In genomic region chr9:105617274-105617673, GRCm38 (mm10) we compare ENCODE assay signal across 8 mouse cellular contexts. TPM values are rescaled to one million over a fixed set of nuclear protein-coding genes. Genes with fewer than 3 reads are reported as not detected.
DNase-seq lines count a peak whose midpoint lies in the region; TF ChIP-seq lines count a peak whose summit lies in the region.
"Not testable (repeated sequence)": the region's sequence is repeated elsewhere in the genome, so short reads cannot be mapped to it uniquely, and the experiment has no call there.

No protein-coding gene starts in this region.

- in situ Hi-C loops in ES-E14 (cut with MboI; ENCODE audit: low sequenced_read_pairs in 2 of 2, unreplicated experiment in 2 of 2), result not testable (repeated sequence)

- not testable (repeated sequence) for H3K27ac ChIP-seq in ES-E14 (ENCODE audit: insufficient read depth, low read depth, low read length, poor library complexity, severe bottlenecking)

- intact Hi-C loops in left cerebral cortex, postnatal 10 days (cut with DNase I), result loop anchor here (5.0 kb wide), 1 partner anchor 120 kb away; no protein-coding TSS in a partner anchor

- not testable (repeated sequence) for H3K36me3 ChIP-seq in ES-E14 (ENCODE audit: control insufficient read depth, insufficient read depth, low read length, poor library complexity, severe bottlenecking); megakaryocyte, embryonic 14.5 days (replicated peaks; ENCODE audit: low read length)

- not testable (repeated sequence) for H3K9ac ChIP-seq in ES-E14 (ENCODE audit: insufficient read depth, low read depth, low read length, poor library complexity, severe bottlenecking)

- H3K4me1 ChIP-seq in ES-E14 (ENCODE audit: control insufficient read depth in 2 of 2, insufficient read depth in 2 of 2, low read length in 2 of 2, poor library complexity in 1 of 2), result not testable (repeated sequence)
- H3K4me1 ChIP-seq in megakaryocyte, embryonic 14.5 days, result peaks cover 50% of the 10 kb centered on the region

- peak; percentile 37 for DNase-seq in ES-E14 (ENCODE audit: low read depth, low spot score)
- peak; percentile 81 for DNase-seq in brain, adult 2 months (ENCODE audit: low read depth, low spot score)
- DNase-seq in embryo, embryonic 11.5 days (ENCODE audit: low read depth, low spot score), result peak; percentile 50
- peak; percentile 9 for DNase-seq in gastrocnemius, postnatal 25 days
- DNase-seq in kidney, adult 8-10 months, result peak; percentile 38 to 68
- peak; percentile 37 to 64 for DNase-seq in left cerebral cortex, postnatal 10 days (ENCODE audit: extremely low spot score in 1 of 2, low spot score in 2 of 2)
- peak; percentile 26 for DNase-seq in skeletal muscle tissue, adult 2 months (ENCODE audit: low read depth, low spot score)

- H3K27me3 ChIP-seq in megakaryocyte, embryonic 14.5 days (replicated peaks), result not testable (repeated sequence)

- not testable (repeated sequence) for H3K9me3 ChIP-seq in ES-E14 (ENCODE audit: control insufficient read depth, insufficient read depth, low read depth, low read length); megakaryocyte, embryonic 14.5 days

- not testable (repeated sequence) for H3K4me3 ChIP-seq in ES-E14 (ENCODE audit: insufficient read depth in 1 of 2, low read depth in 1 of 2, low read length in 2 of 2, poor library complexity in 1 of 2, severe bottlenecking in 1 of 2)
- peak overlapping the region; percentile 33 for H3K4me3 ChIP-seq in megakaryocyte, embryonic 14.5 days (replicated peaks)

TF ChIP-seq in ES-E14, 5 proteins besides CTCF, POLR2A, EP300 and RAD21:
- peak; percentile 86 for TF ChIP-seq ZC3H11A (IDR thresholded peaks at IDR 0.05; ENCODE audit: borderline replicate concordance, low read depth, low read length)

RNA-seq across cellular contexts. Expression of gene Pik3r4, which starts 25.5 kb away (rescaled TPM):
- 26.5 and 30.1 TPM in 2 replicates for total RNA-seq in ES-E14 (2012; rRNA removed)
- total RNA-seq in gastrocnemius, postnatal 25 days (2021), result 10 to 100 TPM in 1 of 2 experiments, 1 to 10 TPM in 1; 9.6 to 10.2 TPM
- total RNA-seq in left cerebral cortex, postnatal 10 days (2021), result 10 to 100 TPM; 37.2 to 37.9 TPM
- polyA plus RNA-seq in megakaryocyte, embryonic 14.5 days (2012; ENCODE audit: insufficient read depth, low replicate concordance), result 1.5 and 2.3 TPM in 2 replicates

Comparison
In these comparisons a context has a peak if more than half of its experiments do, and no peak if none do; other contexts are left out.
1. DNase-seq: peak in every context shown above with its lines; median percentile 81 in brain, adult 2 months; 53 in kidney, adult 8-10 months; 50 in left cerebral cortex, postnatal 10 days; 50 in embryo, embryonic 11.5 days; 37 in ES-E14; 26 in skeletal muscle tissue, adult 2 months; 9 in gastrocnemius, postnatal 25 days.